Mouse (Mus musculus) kidney, postnatal 10 days (tissue): ENCODE data around the gene Hist1h4n.
"Not testable (repeated sequence)": the region's sequence is repeated elsewhere in the genome, so short reads cannot be mapped to it uniquely, and the experiment has no call there.

Source experiments
- DNase-seq: peaks from one replicate; pipeline ENCODE4 v3.0.0; 2021; ENCODE audit warnings: mixed read lengths

The Hist1h4n gene

GRCm38 (mm10) chr13:21790601-21791283 lies 41.3 kb downstream of the Hist1h4n start:
- no peak for DNase-seq

DNA sequence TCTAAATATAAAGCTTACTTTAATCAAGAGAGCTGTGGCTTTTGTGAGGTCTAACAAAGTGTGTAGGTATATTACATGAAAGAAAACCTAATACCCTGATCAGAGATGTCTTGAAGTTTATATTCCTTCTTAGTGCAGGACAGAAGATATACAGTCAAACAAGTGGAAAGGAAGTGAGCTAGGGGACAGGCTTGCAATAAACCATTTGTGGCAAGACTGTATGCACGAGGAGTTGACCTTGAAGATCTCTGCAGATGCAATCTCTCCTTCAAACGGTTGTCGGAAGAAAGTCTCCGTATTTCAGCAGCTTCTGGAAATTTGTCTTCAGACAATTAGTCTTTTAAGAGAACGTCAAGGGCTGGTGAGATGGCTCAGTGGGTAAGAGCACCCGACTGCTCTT lies 42.1 kb downstream of the Hist1h4n start:
- DNase-seq = no peak

GRCm38 (mm10) chr13:21787760-21788593 lies 44.0 kb downstream of the Hist1h4n start:
- no peak for DNase-seq

DNA sequence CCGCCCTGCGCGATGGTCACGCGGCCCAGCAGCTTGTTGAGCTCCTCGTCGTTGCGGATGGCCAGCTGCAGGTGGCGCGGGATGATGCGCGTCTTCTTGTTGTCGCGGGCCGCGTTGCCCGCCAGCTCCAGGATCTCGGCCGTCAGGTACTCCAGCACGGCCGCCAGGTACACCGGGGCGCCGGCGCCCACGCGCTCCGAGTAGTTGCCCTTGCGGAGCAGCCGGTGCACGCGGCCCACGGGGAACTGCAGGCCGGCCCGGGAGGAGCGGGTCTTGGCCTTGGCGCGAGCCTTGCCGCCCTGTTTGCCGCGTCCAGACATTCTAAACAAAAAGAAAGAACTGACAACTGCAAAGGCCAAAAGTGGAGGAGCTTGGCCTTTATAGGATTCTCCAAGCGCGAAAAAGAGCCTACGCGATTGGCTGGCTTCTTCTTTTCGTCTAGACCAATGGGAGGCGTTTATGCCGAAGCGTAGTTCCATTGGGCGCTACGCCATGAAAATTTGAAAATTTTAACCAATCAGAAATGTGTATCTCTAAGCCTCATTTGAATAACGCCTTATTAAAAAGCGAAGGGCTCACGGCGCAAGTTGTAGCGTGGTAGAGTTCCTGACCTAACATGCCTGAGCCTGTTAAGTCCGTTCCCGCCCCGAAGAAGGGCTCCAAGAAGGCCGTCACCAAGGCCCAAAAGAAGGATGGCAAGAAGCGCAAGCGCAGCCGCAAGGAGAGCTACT lies 44.9 kb downstream of the Hist1h4n start, which contains the start of the genes Hist1h2an and Hist1h2bp:
Gene Hist1h2an, minus strand, starts transcription at position 320 of the 731 bp plus-strand sequence.
Gene Hist1h2bp, plus strand, starts transcription at position 563 of the 731 bp plus-strand sequence.
- DNase-seq = peak; percentile 86

- no peak for DNase-seq
Measured at GRCm38 (mm10) chr13:21786189-21786898, 45.7 kb downstream of the Hist1h4n start.

- no peak for DNase-seq
Measured at GRCm38 (mm10) chr13:21784311-21784710, 47.7 kb downstream of the Hist1h4n start.

DNA sequence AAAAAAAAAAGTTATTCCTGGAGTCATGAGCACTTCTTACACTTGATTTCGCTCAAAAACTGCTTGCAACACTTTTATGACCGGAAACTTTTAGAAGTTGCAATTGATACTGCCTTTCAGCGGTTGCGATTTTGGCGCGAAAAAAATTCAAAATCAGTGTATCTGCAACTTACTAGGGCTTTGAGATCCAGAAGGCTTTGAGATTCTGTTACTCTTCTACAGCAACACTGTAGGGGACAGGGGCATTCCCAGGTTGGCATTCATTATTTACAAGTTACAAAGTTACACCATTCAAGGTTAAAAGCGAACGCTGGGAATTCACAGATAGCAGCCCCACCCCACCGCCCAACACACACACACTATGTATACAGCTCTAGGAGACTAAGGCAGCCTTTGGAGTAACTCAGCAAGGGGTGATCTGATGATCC lies 48.2 kb downstream of the Hist1h4n start:
- peak; percentile 27 for DNase-seq

- peak; percentile 61 for DNase-seq
Measured at GRCm38 (mm10) chr13:21783255-21783617, 48.8 kb downstream of the Hist1h4n start, which contains the start of gene Hist1h3i. Gene Hist1h3i (minus strand): TSS chr13:21783370.

GRCm38 (mm10) chr13:21782361-21783254 lies 49.4 kb downstream of the Hist1h4n start:
- DNase-seq = not testable (repeated sequence)
